Mouse (Mus musculus) intestine, embryonic 16.5 days (tissue): ENCODE results near the gene Aagab. TPM values are rescaled to one million over a fixed set of nuclear protein-coding genes. Genes with fewer than 3 reads are reported as not detected.

Experiments used
- ATAC-seq: fragments of 200-750 bp; cut with Nextera tagmentation; 2 replicates; pipeline ENCODE4 v1.8.0; 2017; ENCODE audit warnings: moderate TSS enrichment, moderate library complexity
- H3K27ac ChIP-seq: fragments of 300-500 bp; sonication (generic); 2 replicates; pipeline ENCODE4 v1.5.1; 2014; ENCODE audit warnings: mild to moderate bottlenecking, low read length
- H3K27me3 ChIP-seq: fragments of 300-500 bp; sonication (generic); replicated peaks from 2 replicates; pipeline ENCODE4 v1.6.1; 2014; ENCODE audit warnings: low read length, control low read depth, mixed read lengths; ENCODE audit not compliant: control insufficient read depth, insufficient read depth
- H3K36me3 ChIP-seq: fragments of 300-500 bp; sonication (generic); 2 replicates; pipeline ENCODE4 v1.6.1; 2014; ENCODE audit warnings: low read length, control low read depth; ENCODE audit not compliant: control insufficient read depth, insufficient read depth
- H3K4me1 ChIP-seq: fragments of 300-500 bp; sonication (generic); 2 replicates; pipeline ENCODE4 v1.6.1; 2014; ENCODE audit warnings: low read length, control low read depth, mixed read lengths; ENCODE audit not compliant: control insufficient read depth, insufficient read depth
- H3K4me2 ChIP-seq: fragments of 300-500 bp; sonication (generic); 2 replicates; pipeline ENCODE4 v1.6.1; 2014; ENCODE audit warnings: low read depth, low read length, control low read depth
- H3K4me3 ChIP-seq: fragments of 300-500 bp; sonication (generic); 2 replicates; pipeline ENCODE4 v1.5.1; 2014; ENCODE audit warnings: mild to moderate bottlenecking, low read length
- H3K9ac ChIP-seq: fragments of 300-500 bp; sonication (generic); 2 replicates; pipeline ENCODE4 v1.6.1; 2014; ENCODE audit warnings: low read depth, low read length
- H3K9me3 ChIP-seq: fragments of 300-500 bp; sonication (generic); 2 replicates; pipeline ENCODE4 v1.6.1; 2016; ENCODE audit warnings: low read length, control low read depth; ENCODE audit not compliant: control insufficient read depth
- WGBS: fragments of 180-500 bp; shearing (Covaris S2); extraction: QIAGEN DNeasy Blood & Tissue Kit; methylation state at CpG from one replicate; pipeline ENCODE4 v1.1.7; 2014; 5-methylcytosine and 5-hydroxymethylcytosine counted together
- polyA plus RNA-seq: library from polyadenylated mRNA; unstranded; fragments of >200 nt; fragmentation: Nextera tagmentation; extraction: Ambion mirVana; gene quantifications from 2 replicates; pipeline ENCODE4 v1.2.1, GENCODE M21; 2015

The Aagab gene
- polyA plus RNA-seq, 1 experiment from 2014 or later, result 27.8 TPM

DNA sequence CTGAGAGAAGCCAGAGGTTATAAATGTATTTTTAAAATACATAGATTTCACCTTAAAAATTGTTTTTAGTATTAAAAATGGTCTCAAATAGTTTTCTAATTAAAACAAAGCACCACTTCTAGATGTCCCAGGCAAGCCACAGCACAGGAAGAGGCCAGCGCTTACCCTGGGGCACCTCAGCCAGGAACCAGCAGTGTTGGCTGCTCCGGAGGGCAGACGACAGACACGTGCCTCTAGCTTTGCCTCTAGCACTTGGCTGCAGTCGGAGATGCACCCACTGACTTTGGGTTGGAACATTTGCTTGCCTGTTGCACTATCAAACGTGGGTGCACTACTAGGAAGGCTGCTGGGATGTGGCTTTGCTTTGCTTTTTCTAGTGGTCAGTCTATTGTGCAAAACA, 30.6 kb upstream of the Aagab start:
- 52% methylated on average over 6 of the region's 6 CpGs for WGBS

GRCm38 (mm10) chr9:63572874-63573273, 29.6 kb upstream of the Aagab start:
- Histone ChIP-seq H3K9me3 (no peaks in the 10 kb centered on the region), H3K4me1 (no peaks in the 10 kb centered on the region), H3K4me2 (no peak overlapping the region), H3K36me3 (no peaks in the 10 kb centered on the region), H3K27me3 (no peaks in the 10 kb centered on the region), H3K27ac (no peak overlapping the region), H3K4me3 (no peak overlapping the region), H3K9ac (no peak overlapping the region)
- 71% methylated on average over 7 of the region's 7 CpGs for WGBS
- no peak for ATAC-seq

More for the DNA sequence above, 30.6 kb upstream of the Aagab start:
- no peaks in the 10 kb centered on the region for H3K4me1 ChIP-seq
- no peak overlapping the region for H3K4me3 ChIP-seq
- H3K27ac ChIP-seq, result no peak overlapping the region
- H3K27me3 ChIP-seq, result no peaks in the 10 kb centered on the region
- no peak overlapping the region for H3K4me2 ChIP-seq
- no peak overlapping the region for H3K9ac ChIP-seq
- no peaks in the 10 kb centered on the region for H3K36me3 ChIP-seq
- ATAC-seq, result no peak
- no peaks in the 10 kb centered on the region for H3K9me3 ChIP-seq

GRCm38 (mm10) chr9:63577469-63577868, 25.0 kb upstream of the Aagab start:
- H3K36me3 ChIP-seq, result no peaks in the 10 kb centered on the region
- WGBS, result 92% methylated on average over 3 of the region's 3 CpGs
- no peak overlapping the region for H3K4me3 ChIP-seq
- H3K9ac ChIP-seq, result no peak overlapping the region
- no peaks in the 10 kb centered on the region for H3K27me3 ChIP-seq
- H3K27ac ChIP-seq, result no peak overlapping the region
- no peak for ATAC-seq
- no peaks in the 10 kb centered on the region for H3K4me1 ChIP-seq
- H3K4me2 ChIP-seq, result no peak overlapping the region
- no peaks in the 10 kb centered on the region for H3K9me3 ChIP-seq

GRCm38 (mm10) chr9:63579644-63580043, 22.8 kb upstream of the Aagab start:
- H3K27ac ChIP-seq, result no peak overlapping the region
- no peak overlapping the region for H3K9ac ChIP-seq
- ATAC-seq, result no peak
- no peaks in the 10 kb centered on the region for H3K27me3 ChIP-seq
- 82% methylated on average over 5 of the region's 5 CpGs for WGBS
- H3K4me2 ChIP-seq, result no peak overlapping the region
- no peaks in the 10 kb centered on the region for H3K36me3 ChIP-seq
- no peaks in the 10 kb centered on the region for H3K4me1 ChIP-seq
- no peaks in the 10 kb centered on the region for H3K9me3 ChIP-seq
- no peak overlapping the region for H3K4me3 ChIP-seq

DNA sequence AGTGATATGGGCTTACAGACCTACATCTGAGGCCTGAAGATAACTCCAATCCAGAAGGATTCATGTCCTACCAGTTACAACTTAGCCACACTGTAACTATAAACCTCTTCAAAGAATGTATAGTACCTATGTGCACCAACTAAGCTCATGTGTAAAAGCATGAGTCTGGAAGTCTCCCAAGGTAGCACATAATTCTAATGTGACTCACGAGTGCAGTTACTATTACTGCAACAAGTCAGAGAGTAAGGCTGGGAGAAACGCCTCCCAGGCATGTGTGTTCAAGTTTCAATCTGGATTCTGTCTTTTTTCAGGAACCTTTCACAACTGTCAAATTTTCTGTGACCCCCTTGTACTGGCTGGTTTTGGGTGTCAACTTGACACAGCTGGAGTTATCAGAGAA, 22.4 kb upstream of the Aagab start:
- 76% methylated on average over 2 of the region's 2 CpGs for WGBS
- H3K9me3 ChIP-seq, result no peaks in the 10 kb centered on the region
- no peaks in the 10 kb centered on the region for H3K36me3 ChIP-seq
- no peaks in the 10 kb centered on the region for H3K4me1 ChIP-seq
- no peak overlapping the region for H3K9ac ChIP-seq
- H3K4me3 ChIP-seq, result no peak overlapping the region
- no peak overlapping the region for H3K27ac ChIP-seq
- H3K27me3 ChIP-seq, result no peaks in the 10 kb centered on the region
- ATAC-seq, result no peak
- no peak overlapping the region for H3K4me2 ChIP-seq

- no peak for ATAC-seq
- 83% methylated on average over 4 of the region's 4 CpGs for WGBS
- no peaks in the 10 kb centered on the region for H3K4me1 ChIP-seq
Observed at GRCm38 (mm10) chr9:63581778-63582177, 20.7 kb upstream of the Aagab start.

DNA sequence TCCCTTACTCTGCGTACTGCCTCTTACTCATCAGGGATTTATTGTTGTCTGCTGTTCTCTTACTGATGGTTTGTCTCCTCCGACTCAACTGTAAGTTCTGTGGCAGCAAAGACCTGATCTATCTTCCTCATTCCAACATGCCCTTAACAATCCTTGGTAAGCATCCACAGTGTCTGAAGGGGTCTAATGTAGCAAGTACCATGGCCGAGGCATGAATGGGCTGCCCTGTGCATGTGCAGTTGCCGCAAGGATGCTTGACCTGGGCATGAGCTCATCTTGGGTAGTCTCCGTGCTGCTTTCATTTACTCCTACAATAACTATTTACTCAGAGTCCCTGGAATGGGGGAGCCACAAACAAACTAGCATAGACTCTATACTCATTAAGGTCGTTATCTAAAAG, 17.2 kb upstream of the Aagab start:
- Histone ChIP-seq H3K36me3 (no peaks in the 10 kb centered on the region), H3K4me2 (no peak overlapping the region), H3K4me3 (no peak overlapping the region), H3K4me1 (no peaks in the 10 kb centered on the region), H3K9me3 (no peaks in the 10 kb centered on the region), H3K27ac (no peak overlapping the region), H3K27me3 (no peaks in the 10 kb centered on the region), H3K9ac (no peak overlapping the region)
- WGBS, result 75% methylated on average over 6 of the region's 6 CpGs
- 0 out of 2 replicates have a peak, but pooled peaks have one; percentile 26 for ATAC-seq

More at GRCm38 (mm10) chr9:63581778-63582177, 20.7 kb upstream of the Aagab start:
- H3K9ac ChIP-seq, result no peak overlapping the region
- no peaks in the 10 kb centered on the region for H3K27me3 ChIP-seq
- H3K4me3 ChIP-seq, result no peak overlapping the region
- no peaks in the 10 kb centered on the region for H3K9me3 ChIP-seq
- no peak overlapping the region for H3K27ac ChIP-seq
- H3K36me3 ChIP-seq, result no peaks in the 10 kb centered on the region
- no peak overlapping the region for H3K4me2 ChIP-seq

DNA sequence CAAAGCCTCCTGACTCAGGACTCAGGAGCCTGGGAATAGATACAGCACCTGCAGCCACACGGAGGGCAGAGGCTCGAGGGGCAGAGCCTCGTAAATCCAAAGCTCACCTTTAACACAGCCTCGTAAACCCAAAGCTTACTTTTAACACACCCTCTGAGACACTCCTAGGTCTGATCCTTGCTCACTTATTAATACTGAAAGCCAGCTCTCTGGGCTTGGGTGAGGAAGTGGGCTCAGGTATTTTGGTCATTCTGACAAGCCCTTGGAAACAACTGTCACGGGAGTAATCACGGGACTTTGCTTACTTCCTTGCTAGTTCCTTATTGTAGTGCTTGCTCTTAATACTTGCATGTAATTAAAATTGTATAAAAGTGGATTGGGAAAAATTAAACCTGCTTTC, 13.3 kb upstream of the Aagab start:
- 35% methylated on average over 6 of the region's 6 CpGs for WGBS

GRCm38 (mm10) chr9:63590592-63590991, 11.9 kb upstream of the Aagab start:
- Histone ChIP-seq H3K4me2 (no peak overlapping the region), H3K9ac (no peak overlapping the region), H3K27ac (no peak overlapping the region), H3K36me3 (no peaks in the 10 kb centered on the region), H3K27me3 (no peaks in the 10 kb centered on the region), H3K4me3 (no peak overlapping the region), H3K4me1 (no peaks in the 10 kb centered on the region), H3K9me3 (no peaks in the 10 kb centered on the region)
- ATAC-seq, result no peak
- 88% methylated on average over 4 of the region's 4 CpGs for WGBS

More for the DNA sequence above, 13.3 kb upstream of the Aagab start:
- Histone ChIP-seq H3K4me2 (no peak overlapping the region), H3K36me3 (no peaks in the 10 kb centered on the region), H3K9ac (no peak overlapping the region), H3K27ac (no peak overlapping the region), H3K27me3 (no peaks in the 10 kb centered on the region), H3K4me1 (no peaks in the 10 kb centered on the region), H3K4me3 (no peak overlapping the region), H3K9me3 (no peaks in the 10 kb centered on the region)
- peak; percentile 65 for ATAC-seq

- Histone ChIP-seq H3K27ac (no peak overlapping the region), H3K4me1 (no peaks in the 10 kb centered on the region), H3K9ac (no peak overlapping the region), H3K27me3 (no peaks in the 10 kb centered on the region), H3K4me2 (no peak overlapping the region), H3K4me3 (no peak overlapping the region), H3K36me3 (no peaks in the 10 kb centered on the region), H3K9me3 (no peaks in the 10 kb centered on the region)
- ATAC-seq, result no peak
- WGBS, result 86% methylated on average over 8 of the region's 8 CpGs
Observed at GRCm38 (mm10) chr9:63591661-63592256, 10.7 kb upstream of the Aagab start.
